Mouse (Mus musculus) CD4-positive helper T cell, adult 2 months (primary cell): Measurements from ENCODE around the gene Ccdc146.
A peak's percentile ranks its signal among the peaks of the same experiment; 100 is the strongest.
"Not testable (repeated sequence)": the region's sequence is repeated elsewhere in the genome, so short reads cannot be mapped to it uniquely, and the experiment has no call there.

ENCODE experiments used
- DNase-seq: peaks from one replicate; pipeline ENCODE4 v3.0.0-alpha.2; 2012; ENCODE audit warnings: low read depth, missing footprints, low spot score

Ccdc146 gene

GRCm38 (mm10) chr5:21331656-21332055, 92.8 kb downstream of the Ccdc146 start:
- DNase-seq: no peak

GRCm38 (mm10) chr5:21329672-21330665, 94.5 kb downstream of the Ccdc146 start:
- no peak for DNase-seq

GRCm38 (mm10) chr5:21328560-21328959, 95.9 kb downstream of the Ccdc146 start:
- no peak for DNase-seq

GRCm38 (mm10) chr5:21326494-21326893, 98.0 kb downstream of the Ccdc146 start:
- DNase-seq: peak; percentile 81

- no peak for DNase-seq
Observed at GRCm38 (mm10) chr5:21320138-21320537, 104.3 kb downstream of the Ccdc146 start.

GRCm38 (mm10) chr5:21314696-21315095, 109.8 kb downstream of the Ccdc146 start:
- DNase-seq: no peak

- no peak for DNase-seq
Observed at GRCm38 (mm10) chr5:21307165-21307564, 117.3 kb downstream of the Ccdc146 start.

- no peak for DNase-seq
Observed at GRCm38 (mm10) chr5:21301011-21301410, 123.5 kb downstream of the Ccdc146 start.

- DNase-seq: no peak
Observed at GRCm38 (mm10) chr5:21300058-21300457, 124.4 kb downstream of the Ccdc146 start.

- DNase-seq: no peak
Observed at GRCm38 (mm10) chr5:21299076-21299755, 125.3 kb downstream of the Ccdc146 start.

GRCm38 (mm10) chr5:21295683-21296082, 128.8 kb downstream of the Ccdc146 start:
- no peak for DNase-seq

- DNase-seq: no peak
Observed at GRCm38 (mm10) chr5:21290594-21290993, 133.9 kb downstream of the Ccdc146 start.

- no peak for DNase-seq
Observed at GRCm38 (mm10) chr5:21288658-21289435, 135.6 kb downstream of the Ccdc146 start.

- DNase-seq: no peak
Observed at GRCm38 (mm10) chr5:21283356-21284062, 141.0 kb downstream of the Ccdc146 start.

- not testable (repeated sequence) for DNase-seq
Observed at GRCm38 (mm10) chr5:21277685-21278084, 146.8 kb downstream of the Ccdc146 start.

GRCm38 (mm10) chr5:21271386-21272354, 152.8 kb downstream of the Ccdc146 start:
- no peak for DNase-seq

- no peak for DNase-seq
Observed at GRCm38 (mm10) chr5:21270756-21271155, 153.7 kb downstream of the Ccdc146 start.

- no peak for DNase-seq
Observed at GRCm38 (mm10) chr5:21269446-21269845, 155.0 kb downstream of the Ccdc146 start.

- DNase-seq: peak; percentile 7
Observed at GRCm38 (mm10) chr5:21267090-21267489, 157.4 kb downstream of the Ccdc146 start.

- DNase-seq: peak; percentile 68
Observed at GRCm38 (mm10) chr5:21265049-21265448, 159.4 kb downstream of the Ccdc146 start.
